Mouse (Mus musculus) midbrain, embryonic 11.5 days (tissue): ENCODE results near the gene Pkig. TPM values are rescaled to one million over a fixed set of nuclear protein-coding genes. Genes with fewer than 3 reads are reported as not detected.

Experiments
- ATAC-seq: fragments of 200-750 bp; cut with Nextera tagmentation; 2 replicates; pipeline ENCODE4 v1.8.0; 2017; ENCODE audit warnings: moderate TSS enrichment, moderate library complexity; ENCODE audit not compliant: low FRiP score
- DNase-seq: peaks from one replicate; pipeline ENCODE4 v3.0.0; 2015; ENCODE audit warnings: low spot score; ENCODE audit errors: missing footprints
- H3K27ac ChIP-seq: fragments of 300-500 bp; sonication (generic); 2 replicates; pipeline ENCODE4 v1.5.1; 2014; ENCODE audit warnings: low read depth, low read length
- H3K27me3 ChIP-seq: fragments of 300-500 bp; sonication (generic); 2 replicates; pipeline ENCODE4 v1.6.1; 2014; ENCODE audit warnings: mild to moderate bottlenecking, low read length, moderate library complexity, mixed read lengths; ENCODE audit not compliant: control insufficient read depth, insufficient read depth
- H3K36me3 ChIP-seq: fragments of 300-500 bp; sonication (generic); 2 replicates; pipeline ENCODE4 v1.6.1; 2014; ENCODE audit warnings: mild to moderate bottlenecking, low read length, moderate library complexity, mixed read lengths; ENCODE audit not compliant: control insufficient read depth, insufficient read depth
- H3K4me1 ChIP-seq: fragments of 300-500 bp; sonication (generic); 2 replicates; pipeline ENCODE4 v1.6.1; 2014; ENCODE audit warnings: low read length; ENCODE audit not compliant: control insufficient read depth, insufficient read depth
- H3K4me2 ChIP-seq: fragments of 300-500 bp; sonication (generic); 2 replicates; pipeline ENCODE4 v1.6.1; 2014; ENCODE audit warnings: mild to moderate bottlenecking, moderate library complexity
- H3K4me3 ChIP-seq: fragments of 300-500 bp; sonication (generic); 2 replicates; pipeline ENCODE4 v1.5.1; 2014; ENCODE audit warnings: low read depth, low read length
- H3K9ac ChIP-seq: fragments of 300-500 bp; sonication (generic); 2 replicates; pipeline ENCODE4 v1.6.1; 2014; ENCODE audit warnings: low read length
- H3K9me3 ChIP-seq: fragments of 300-500 bp; sonication (generic); 2 replicates; pipeline ENCODE4 v1.6.1; 2016; ENCODE audit warnings: low read length; ENCODE audit not compliant: control insufficient read depth
- WGBS: fragments of 180-500 bp; shearing (Covaris S2); extraction: QIAGEN DNeasy Blood & Tissue Kit; methylation state at CpG from one replicate; pipeline ENCODE4 v1.1.7; 2014; 5-methylcytosine and 5-hydroxymethylcytosine counted together
- polyA plus RNA-seq: library from polyadenylated mRNA; unstranded; fragments of >200 nt; fragmentation: Nextera tagmentation; extraction: Ambion mirVana; gene quantifications from 2 replicates; pipeline ENCODE4 v1.2.1, GENCODE M21; 2014

The Pkig gene
- polyA plus RNA-seq, 1 experiment from 2014 or later, result 153 TPM

- Histone ChIP-seq H3K27me3 (no peaks in the 10 kb centered on the region), H3K9me3 (no peaks in the 10 kb centered on the region), H3K36me3 (peaks cover 4% of the 10 kb centered on the region; the same call in 1 of the 2 replicates), H3K9ac (no peak overlapping the region), H3K4me1 (peaks cover 8% of the 10 kb centered on the region; the same call in 1 of the 2 replicates), H3K4me3 (no peak overlapping the region), H3K27ac (no peak overlapping the region; the same call in 1 of the 2 replicates), H3K4me2 (no peak overlapping the region)
- WGBS, result 61% methylated on average over 2 of the region's 2 CpGs
- DNase-seq, result peak; percentile 82
- ATAC-seq, result 0 out of 2 replicates have a peak, but pooled peaks have one; percentile 3
These were observed 60.3 kb downstream of the Pkig start for GRCm38 (mm10) chr2:163718526-163718925.

GRCm38 (mm10) chr2:163718951-163719603 lies 60.9 kb downstream of the Pkig start:
- Histone ChIP-seq H3K27ac (no peak overlapping the region; the same call in 1 of the 2 replicates), H3K9ac (no peak overlapping the region), H3K4me3 (no peak overlapping the region), H3K36me3 (peaks cover 4% of the 10 kb centered on the region; the same call in 1 of the 2 replicates), H3K4me1 (peaks cover 8% of the 10 kb centered on the region; the same call in 1 of the 2 replicates), H3K9me3 (no peaks in the 10 kb centered on the region), H3K27me3 (no peaks in the 10 kb centered on the region), H3K4me2 (no peak overlapping the region)
- ATAC-seq (peak; percentile 80), DNase-seq (peak; percentile 98)
- WGBS, result 44% methylated on average over 9 of the region's 9 CpGs

- DNase-seq, result no peak
- Histone ChIP-seq H3K27ac (no peak overlapping the region), H3K27me3 (no peaks in the 10 kb centered on the region), H3K4me2 (no peak overlapping the region), H3K36me3 (peaks cover 4% of the 10 kb centered on the region; the same call in 1 of the 2 replicates), H3K9ac (no peak overlapping the region), H3K4me1 (peaks cover 8% of the 10 kb centered on the region; the same call in 1 of the 2 replicates), H3K9me3 (no peaks in the 10 kb centered on the region), H3K4me3 (no peak overlapping the region)
- peak; percentile 43 for ATAC-seq
- WGBS, result 38% methylated on average over 4 of the region's 4 CpGs
These were observed 61.4 kb downstream of the Pkig start for GRCm38 (mm10) chr2:163719616-163720015.

- no peak overlapping the region for H3K27ac ChIP-seq
- H3K9ac ChIP-seq, result no peak overlapping the region
- no peak overlapping the region for H3K4me2 ChIP-seq
- 91% methylated on average over 7 of the region's 7 CpGs for WGBS
- no peak for ATAC-seq
- peaks cover 4% of the 10 kb centered on the region; the same call in 1 of the 2 replicates for H3K36me3 ChIP-seq
- H3K4me3 ChIP-seq, result no peak overlapping the region
- no peak for DNase-seq
- no peaks in the 10 kb centered on the region for H3K27me3 ChIP-seq
- H3K4me1 ChIP-seq, result no peaks in the 10 kb centered on the region
- H3K9me3 ChIP-seq, result no peaks in the 10 kb centered on the region
These were observed 64.4 kb downstream of the Pkig start for GRCm38 (mm10) chr2:163722550-163722949.

- H3K4me3 ChIP-seq, result no peak overlapping the region
- H3K9ac ChIP-seq, result no peak overlapping the region
- H3K27me3 ChIP-seq, result no peaks in the 10 kb centered on the region
- ATAC-seq (no peak), DNase-seq (no peak)
- no peak overlapping the region for H3K4me2 ChIP-seq
- WGBS, result 78% methylated on average over 5 of the region's 5 CpGs
- peaks cover 2% of the 10 kb centered on the region; the same call in 1 of the 2 replicates for H3K36me3 ChIP-seq
- H3K27ac ChIP-seq, result no peak overlapping the region
- H3K9me3 ChIP-seq, result no peaks in the 10 kb centered on the region
- H3K4me1 ChIP-seq, result no peaks in the 10 kb centered on the region
These were observed 68.7 kb downstream of the Pkig start for GRCm38 (mm10) chr2:163726766-163727393.

DNA sequence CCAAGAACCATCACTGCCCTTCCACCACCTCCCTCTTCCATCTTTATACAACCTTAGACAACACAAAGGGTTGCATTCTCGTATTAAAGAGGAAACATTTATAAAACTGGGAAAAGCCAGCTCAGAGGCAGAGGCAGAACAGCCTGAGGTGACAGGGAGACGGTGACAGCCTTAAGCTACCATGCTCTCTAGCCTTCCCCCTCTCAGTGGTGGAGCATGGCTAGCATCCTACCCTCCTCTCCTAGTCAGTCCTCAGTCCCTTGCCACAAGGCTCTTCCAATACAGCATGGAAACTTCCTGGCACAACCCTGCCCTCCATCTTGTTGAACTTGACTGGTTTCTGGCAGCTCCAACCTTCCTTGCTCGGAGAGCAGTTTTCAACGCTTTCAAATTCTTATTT lies 70.1 kb downstream of the Pkig start:
- Histone ChIP-seq H3K9ac (no peak overlapping the region), H3K4me2 (no peak overlapping the region), H3K27me3 (no peaks in the 10 kb centered on the region), H3K4me1 (no peaks in the 10 kb centered on the region), H3K4me3 (no peak overlapping the region), H3K27ac (no peak overlapping the region), H3K36me3 (no peaks in the 10 kb centered on the region; the same call in 1 of the 2 replicates), H3K9me3 (no peaks in the 10 kb centered on the region)
- ATAC-seq (no peak), DNase-seq (no peak)
- 93% methylated on average over 4 of the region's 4 CpGs for WGBS

DNA sequence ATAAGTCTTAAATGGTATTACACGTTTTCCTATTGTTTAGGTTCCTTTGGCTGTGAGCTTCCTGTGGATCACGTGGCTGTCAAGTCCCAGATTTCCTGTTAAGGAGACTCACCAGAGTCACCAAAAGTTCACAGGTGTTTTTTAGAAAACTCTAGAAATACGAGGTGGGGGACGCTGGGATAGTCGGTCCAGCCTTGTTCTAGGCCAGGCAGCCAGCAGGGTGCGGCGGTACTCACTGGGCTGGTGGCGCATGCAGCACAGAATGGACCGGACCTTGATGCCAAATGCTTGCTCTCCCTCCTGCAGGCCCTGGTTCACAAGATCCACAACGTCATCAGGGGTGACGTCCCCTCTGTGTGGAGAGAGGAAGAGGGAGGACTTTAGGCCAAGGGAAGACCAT lies 73.8 kb downstream of the Pkig start:
- 96% methylated on average over 11 of the region's 11 CpGs for WGBS
- Histone ChIP-seq H3K4me3 (no peak overlapping the region), H3K27ac (no peak overlapping the region), H3K9ac (no peak overlapping the region), H3K4me1 (no peaks in the 10 kb centered on the region), H3K4me2 (no peak overlapping the region), H3K27me3 (no peaks in the 10 kb centered on the region), H3K36me3 (no peaks in the 10 kb centered on the region; the same call in 1 of the 2 replicates), H3K9me3 (no peaks in the 10 kb centered on the region)
- ATAC-seq (no peak), DNase-seq (no peak)

GRCm38 (mm10) chr2:163735163-163735562 lies 77.0 kb downstream of the Pkig start:
- H3K27me3 ChIP-seq, result no peaks in the 10 kb centered on the region
- no peaks in the 10 kb centered on the region for H3K4me1 ChIP-seq
- H3K4me2 ChIP-seq, result no peak overlapping the region
- no peak for ATAC-seq
- no peak for DNase-seq
- no peaks in the 10 kb centered on the region for H3K9me3 ChIP-seq
- H3K9ac ChIP-seq, result no peak overlapping the region
- no peak overlapping the region for H3K4me3 ChIP-seq
- 95% methylated on average over 9 of the region's 9 CpGs for WGBS
- H3K27ac ChIP-seq, result no peak overlapping the region
- H3K36me3 ChIP-seq, result no peaks in the 10 kb centered on the region

DNA sequence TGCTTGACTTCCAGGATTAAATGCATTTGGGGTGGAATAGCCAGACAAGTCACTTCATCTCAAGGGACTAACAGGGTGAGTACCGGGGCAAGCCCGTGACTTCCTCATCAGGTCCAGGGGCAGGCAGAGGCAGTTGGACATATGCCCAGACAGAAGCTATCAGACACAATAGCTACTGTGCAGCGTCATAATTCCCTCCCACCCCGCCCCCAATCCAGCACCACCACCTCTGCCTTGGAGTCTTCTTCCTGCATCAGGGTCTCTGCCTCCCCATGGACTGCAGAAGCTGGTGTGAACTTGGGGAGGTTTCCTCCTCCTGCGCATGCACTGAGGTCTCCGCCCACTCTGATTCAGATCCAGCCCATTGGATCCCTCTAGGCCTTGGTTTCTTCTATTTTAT lies 77.8 kb downstream of the Pkig start:
- Histone ChIP-seq H3K36me3 (no peaks in the 10 kb centered on the region), H3K27me3 (no peaks in the 10 kb centered on the region), H3K4me1 (no peaks in the 10 kb centered on the region), H3K9me3 (no peaks in the 10 kb centered on the region), H3K4me2 (no peak overlapping the region), H3K9ac (no peak overlapping the region), H3K4me3 (no peak overlapping the region), H3K27ac (no peak overlapping the region)
- WGBS, result 83% methylated on average over 6 of the region's 6 CpGs
- no peak for ATAC-seq
- DNase-seq, result no peak
